Mouse (Mus musculus) cortical plate, adult 2 months (tissue): ENCODE results near the gene Gm6904. TPM values are rescaled to one million over a fixed set of nuclear protein-coding genes. Genes with fewer than 3 reads are reported as not detected.
"Not testable (repeated sequence)": the region's sequence is repeated elsewhere in the genome, so short reads cannot be mapped to it uniquely, and the experiment has no call there.

Experiments used
- H3K27ac ChIP-seq: fragments of 200-500 bp; 2 replicates; pipeline ENCODE4 v1.5.1; 2012; ENCODE audit warnings: low read length, control low read depth, inconsistent platforms; ENCODE audit not compliant: insufficient read depth
- H3K4me1 ChIP-seq: fragments of 200-500 bp; 2 replicates; pipeline ENCODE4 v1.6.1; 2011; ENCODE audit warnings: low read length; ENCODE audit not compliant: control insufficient read depth, insufficient read depth
- H3K4me3 ChIP-seq: fragments of 200-500 bp; 2 replicates; pipeline ENCODE4 v1.5.1; 2011; ENCODE audit warnings: mild to moderate bottlenecking, low read length, control low read depth; ENCODE audit not compliant: insufficient read depth
- CTCF ChIP-seq: fragments of 200-500 bp; IDR thresholded peaks from 2 replicates; pipeline ENCODE4 v1.5.1; 2011; ENCODE audit warnings: mild to moderate bottlenecking, control low read depth, low read length; ENCODE audit not compliant: insufficient read depth; ENCODE audit errors: extremely low read depth
- POLR2A ChIP-seq: fragments of 200-500 bp; IDR thresholded peaks from 2 replicates; pipeline ENCODE4 v1.6.1; 2011; ENCODE audit warnings: mild to moderate bottlenecking, low read length, control low read depth; ENCODE audit not compliant: insufficient read depth; ENCODE audit errors: extremely low read depth
- polyA plus RNA-seq: library from polyadenylated mRNA; depleted of rRNA; stranded (reverse); fragments of >200 nt; gene quantifications from 2 replicates; pipeline ENCODE4 v1.2.3, GENCODE M21; 2012; rRNA removed

The Gm6904 gene
- polyA plus RNA-seq: not detected in 2 replicates

GRCm38 (mm10) chr14:59260056-59260455, at the start of gene Gm6904:
Gene Gm6904, minus strand, starts transcription at chr14:59260216.
- TF ChIP-seq CTCF (no peak), POLR2A (no peak)
- no peak within 1 kb of the TSS for H3K4me3 ChIP-seq

GRCm38 (mm10) chr14:59297391-59297790, 37.4 kb upstream of the Gm6904 start, which contains the start of gene Phf11a:
Gene Phf11a, minus strand, starts transcription at chr14:59297522.
- not testable (repeated sequence) for H3K4me3 ChIP-seq, H3K27ac ChIP-seq, H3K4me1 ChIP-seq

More at GRCm38 (mm10) chr14:59260056-59260455, at the start of gene Gm6904:
- H3K27ac ChIP-seq: no peak within 1 kb of the TSS
- no peaks in the 10 kb centered on the region for H3K4me1 ChIP-seq

GRCm38 (mm10) chr14:59291769-59292168, 31.8 kb upstream of the Gm6904 start:
- H3K4me1 ChIP-seq, H3K27ac ChIP-seq, H3K4me3 ChIP-seq: not testable (repeated sequence)

DNA sequence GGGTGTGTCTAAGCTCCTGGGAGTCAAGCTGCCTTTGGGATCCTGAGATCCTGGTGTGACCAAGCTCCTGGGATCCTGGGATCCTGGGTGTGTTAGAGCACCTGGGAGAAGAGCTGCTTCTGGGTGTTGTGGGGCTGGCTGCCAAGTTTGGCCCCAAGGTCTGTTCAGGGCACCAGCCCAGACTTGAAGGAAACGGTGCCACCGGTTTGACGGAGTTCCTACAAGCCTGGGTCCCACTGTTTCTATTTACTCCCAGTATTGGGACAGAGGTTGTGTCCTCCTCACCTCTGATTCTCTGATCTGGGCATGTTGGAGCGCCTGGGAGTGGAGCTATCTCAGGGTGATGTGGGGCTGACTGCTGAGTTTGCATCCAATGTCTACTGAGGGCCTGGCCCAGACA, 14.9 kb upstream of the Gm6904 start:
- H3K27ac ChIP-seq, H3K4me1 ChIP-seq: not testable (repeated sequence)

GRCm38 (mm10) chr14:59255861-59256260, 4.2 kb downstream of the Gm6904 start:
- not testable (repeated sequence) for H3K27ac ChIP-seq, H3K4me1 ChIP-seq

More for the DNA sequence above, 14.9 kb upstream of the Gm6904 start:
- H3K4me3 ChIP-seq: not testable (repeated sequence)

DNA sequence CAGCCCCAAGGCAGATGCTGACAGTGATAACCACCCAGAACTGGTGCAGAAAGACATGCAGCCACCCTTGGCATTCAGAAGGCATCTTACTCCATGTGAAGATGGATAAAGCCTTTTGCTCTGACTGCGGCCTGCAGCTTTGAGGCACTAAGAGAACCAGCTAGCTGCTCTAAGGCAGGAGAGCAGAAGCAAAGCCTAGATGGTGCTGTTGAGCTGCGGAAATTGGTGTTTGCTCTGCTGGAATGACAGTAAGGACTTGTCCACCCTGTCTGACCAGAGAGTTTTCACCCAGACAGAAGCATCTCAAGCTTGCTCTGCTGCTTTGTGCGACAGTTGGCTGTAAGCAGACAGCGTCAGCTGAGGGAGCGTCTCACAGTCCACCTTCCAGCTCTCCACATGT, 9.7 kb downstream of the Gm6904 start:
- H3K4me3 ChIP-seq, H3K4me1 ChIP-seq, H3K27ac ChIP-seq: not testable (repeated sequence)
- TF ChIP-seq CTCF: peak; percentile 58

More at GRCm38 (mm10) chr14:59255861-59256260, 4.2 kb downstream of the Gm6904 start:
- H3K4me3 ChIP-seq: not testable (repeated sequence)

GRCm38 (mm10) chr14:59233635-59234034, 26.4 kb downstream of the Gm6904 start:
- Histone ChIP-seq H3K4me3 (no peak overlapping the region), H3K4me1 (no peaks in the 10 kb centered on the region), H3K27ac (no peak overlapping the region)
- TF ChIP-seq POLR2A (no peak), CTCF (no peak)

DNA sequence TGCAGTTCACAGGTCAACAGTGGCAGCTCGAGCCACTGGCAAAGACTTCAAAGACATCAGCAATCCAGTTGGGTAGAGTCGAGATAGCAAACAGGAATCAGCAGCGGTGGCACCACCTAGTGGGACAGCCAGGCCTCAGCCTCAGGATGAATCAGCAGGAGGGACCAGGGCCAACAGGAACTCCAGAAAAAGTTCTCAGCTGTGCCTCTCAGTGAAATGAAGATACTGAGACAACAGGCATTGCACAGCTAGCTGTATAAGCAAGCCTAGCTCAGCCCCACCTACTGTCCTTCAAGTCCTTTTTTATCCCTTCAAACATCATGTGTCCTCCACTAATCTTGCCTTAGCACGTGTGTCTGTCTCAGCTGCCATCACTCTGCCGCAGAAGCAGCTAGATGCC, 28.0 kb downstream of the Gm6904 start:
- Histone ChIP-seq H3K27ac (no peak overlapping the region), H3K4me1 (no peaks in the 10 kb centered on the region), H3K4me3 (no peak overlapping the region)
- TF ChIP-seq CTCF (peak; percentile 29; the same call in 1 of the 2 replicates), POLR2A (no peak)

DNA sequence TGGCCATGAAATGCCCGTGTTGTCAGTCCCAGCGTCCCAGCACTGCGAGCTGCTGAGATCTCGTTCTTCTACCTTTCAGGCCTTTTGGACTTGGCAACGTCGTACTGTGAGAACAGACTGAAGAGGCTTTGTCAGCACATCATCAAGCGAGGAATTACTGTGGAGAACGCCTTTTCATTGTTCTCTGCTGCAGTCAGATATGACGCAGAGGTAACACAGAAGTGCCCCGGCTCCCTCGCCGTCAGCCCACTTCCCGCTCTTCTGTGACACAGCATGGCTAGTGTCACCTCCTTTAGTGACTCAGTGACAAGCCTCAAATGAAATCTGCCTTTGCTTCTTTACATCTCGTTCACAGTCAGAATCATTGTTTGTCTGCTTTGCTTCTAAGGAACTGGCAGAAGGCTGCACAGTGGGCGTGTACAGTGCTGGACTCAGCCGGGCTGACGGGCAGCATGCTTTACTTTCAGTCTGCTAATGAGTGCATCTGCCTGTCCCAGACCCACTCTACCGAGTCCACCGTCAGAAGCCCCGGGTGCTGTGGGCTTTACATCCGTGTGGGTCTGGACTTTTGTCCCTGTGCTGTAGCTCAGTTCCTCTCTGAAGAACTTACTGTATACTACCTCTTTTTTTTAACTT, 29.6 kb downstream of the Gm6904 start:
- TF ChIP-seq CTCF: no peak
- no peak for TF ChIP-seq POLR2A
- H3K4me1 ChIP-seq: no peaks in the 10 kb centered on the region
- 0 out of 2 replicates have a peak overlapping the region, but pooled peaks have one; percentile 6 for H3K27ac ChIP-seq
- no peak overlapping the region for H3K4me3 ChIP-seq

GRCm38 (mm10) chr14:59229822-59230221, 30.2 kb downstream of the Gm6904 start:
- no peaks in the 10 kb centered on the region for H3K4me1 ChIP-seq
- TF ChIP-seq POLR2A (no peak), CTCF (peak; percentile 20; the same call in 1 of the 2 replicates)
- H3K4me3 ChIP-seq: no peak overlapping the region
- no peak overlapping the region for H3K27ac ChIP-seq

DNA sequence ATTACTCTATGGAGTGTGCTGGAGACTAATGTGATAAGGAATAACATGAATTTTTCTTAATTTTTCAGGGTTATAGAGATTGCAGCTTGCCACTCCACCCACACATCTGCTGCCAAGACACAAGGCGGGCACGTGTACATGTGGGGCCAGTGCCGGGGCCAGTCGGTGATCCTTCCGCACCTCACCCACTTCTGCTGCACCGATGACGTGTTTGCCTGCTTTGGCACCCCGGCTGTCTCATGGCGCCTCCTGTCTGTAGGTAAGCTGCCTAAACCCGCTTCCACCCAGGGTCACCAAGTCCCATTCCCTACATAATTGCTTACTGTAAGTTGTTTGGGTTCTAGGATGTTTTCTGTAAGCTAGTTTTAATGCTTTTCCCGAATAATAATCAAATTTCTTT, 33.8 kb downstream of the Gm6904 start:
- H3K4me1 ChIP-seq: no peaks in the 10 kb centered on the region
- TF ChIP-seq CTCF (no peak), POLR2A (no peak)
- no peak overlapping the region for H3K27ac ChIP-seq
- no peak overlapping the region for H3K4me3 ChIP-seq
